Mouse (Mus musculus) spleen, adult 2 months (tissue): ENCODE measurements around the gene Pced1a.
"Not testable (repeated sequence)": the region's sequence is repeated elsewhere in the genome, so short reads cannot be mapped to it uniquely, and the experiment has no call there.

ENCODE experiments used
- CTCF ChIP-seq: fragments of 200-500 bp; IDR thresholded peaks from 2 replicates; pipeline ENCODE4 v1.5.1; 2011; ENCODE audit warnings: mild to moderate bottlenecking, inconsistent platforms; ENCODE audit not compliant: insufficient read depth, insufficient read length, insufficient replicate concordance; ENCODE audit errors: extremely low read depth
- POLR2A ChIP-seq: fragments of 200-500 bp; IDR thresholded peaks from 2 replicates; pipeline ENCODE4 v1.6.1; 2011; ENCODE audit warnings: low read depth, low read length, inconsistent platforms

GRCm38 (mm10) chr2:130373026-130373425, 51.5 kb downstream of the Pced1a start:
- TF ChIP-seq POLR2A, CTCF: not testable (repeated sequence)
